ENCODE assay signal across 33 mouse cellular contexts in genomic region chr2:124599014-124599413, GRCm38 (mm10).
DNase-seq lines count a peak whose midpoint lies in the region; ATAC-seq and TF ChIP-seq lines count a peak whose summit lies in the region.
"Had no signal": no experiment of that assay in that cellular context is flagged by ENCODE, and none has a peak within 500 bp of the region (broad histone marks: within the 10 kb centered on the region; RNA-seq: fewer than 3 reads in every experiment).

No protein-coding gene starts in this region.

- H3K4me1 ChIP-seq in stomach, embryonic 15.5 days, result no peaks in the 10 kb centered on the region
- H3K4me1 ChIP-seq in stomach, postnatal 0 days (replicated peaks; ENCODE audit: control insufficient read depth, insufficient read depth), result no peaks in the 10 kb centered on the region
- H3K4me1 ChIP-seq in intestine, embryonic 15.5 days (replicated peaks), result peaks cover 9% of the 10 kb centered on the region; the same call in 1 of the 2 replicates
- H3K4me1 ChIP-seq in small intestine, adult 2 months (ENCODE audit: control insufficient read depth, insufficient read depth, insufficient read length, low read length), result peaks cover 31% of the 10 kb centered on the region
- H3K4me1 ChIP-seq: liver, embryonic 13.5 days had no signal

- peak; percentile 14; the same call in 1 of the 2 replicates for TF ChIP-seq POLR2A in small intestine, adult 2 months (IDR thresholded peaks at IDR 0.05; ENCODE audit: low read depth, low read length)

- H3K4me2 ChIP-seq in stomach, embryonic 15.5 days, result no peak overlapping the region
- H3K4me2 ChIP-seq in stomach, postnatal 0 days (replicated peaks; ENCODE audit: low read depth), result no peak overlapping the region
- no peak overlapping the region for H3K4me2 ChIP-seq in intestine, embryonic 15.5 days (replicated peaks)
- H3K4me2 ChIP-seq: forebrain, embryonic 12.5 days; heart, embryonic 12.5 days; limb, embryonic 15.5 days; liver, embryonic 13.5 days; midbrain, embryonic 11.5 days had no signal

- H3K36me3 ChIP-seq in stomach, embryonic 15.5 days, result no peaks in the 10 kb centered on the region
- no peaks in the 10 kb centered on the region for H3K36me3 ChIP-seq in stomach, postnatal 0 days (ENCODE audit: control insufficient read depth, insufficient read depth, low read length)
- no peaks in the 10 kb centered on the region for H3K36me3 ChIP-seq in intestine, embryonic 15.5 days
- no peaks in the 10 kb centered on the region for H3K36me3 ChIP-seq in small intestine, adult 2 months (ENCODE audit: control insufficient read depth, insufficient read depth, low read length)
- H3K36me3 ChIP-seq: forebrain, embryonic 12.5 days; heart, embryonic 12.5 days; limb, embryonic 10.5 days; limb, embryonic 15.5 days; liver, embryonic 13.5 days had no signal

- WGBS in stomach, embryonic 15.5 days, result 56% methylated on average over 3 of the region's 3 CpGs
- WGBS in stomach, postnatal 0 days, result 52% methylated on average over 3 of the region's 3 CpGs
- WGBS in intestine, embryonic 15.5 days, result 49% methylated on average over 3 of the region's 3 CpGs
- 13% methylated on average over 3 of the region's 3 CpGs for WGBS in small intestine, adult 2 months

- no peak overlapping the region for H3K4me3 ChIP-seq in stomach, embryonic 15.5 days (replicated peaks)
- H3K4me3 ChIP-seq in stomach, postnatal 0 days (ENCODE audit: low read depth, low read length), result no peak overlapping the region
- H3K4me3 ChIP-seq in intestine, embryonic 15.5 days (replicated peaks), result no peak overlapping the region
- no peak overlapping the region for H3K4me3 ChIP-seq in small intestine, adult 2 months (ENCODE audit: low read depth, low read length)
- H3K4me3 ChIP-seq: erythroblast, embryonic 14.5 days; forebrain, embryonic 12.5 days; heart, adult 2 months; heart, embryonic 12.5 days; limb, embryonic 10.5 days; limb, embryonic 15.5 days; liver, embryonic 13.5 days had no signal

- no peaks in the 10 kb centered on the region for H3K9me3 ChIP-seq in stomach, embryonic 15.5 days
- H3K9me3 ChIP-seq in stomach, postnatal 0 days (ENCODE audit: control insufficient read depth, low read length), result no peaks in the 10 kb centered on the region
- H3K9me3 ChIP-seq in intestine, embryonic 15.5 days, result no peaks in the 10 kb centered on the region
- H3K9me3 ChIP-seq: forebrain, embryonic 12.5 days; heart, embryonic 12.5 days; limb, embryonic 10.5 days; limb, embryonic 15.5 days; liver, embryonic 13.5 days had no signal

- no peak for DNase-seq in stomach, postnatal 0 days (ENCODE audit: low spot score)
- DNase-seq in MN1 (ENCODE audit: low spot score), result no peak
- DNase-seq in cerebellum, postnatal 36 days, result no peak
- no peak for DNase-seq in embryo, embryonic 11 days
- DNase-seq: adrenal gland, adult 8-10 months; cerebellum, adult 2 months; forebrain, postnatal 0 days; gastrocnemius, postnatal 25 days; heart, postnatal 10 days; kidney, adult 9 months; kidney, postnatal 10 days; layer of hippocampus, postnatal 36 days; liver, embryonic 13.5 days; lung, adult 18-20 months; lung, postnatal 10 days; right cerebral cortex, adult 18-20 months; right cerebral cortex, postnatal 4 days; thymus, adult 18-20 months; thymus, postnatal 25 days had no signal

- H3K27me3 ChIP-seq in stomach, embryonic 15.5 days (replicated peaks), result no peaks in the 10 kb centered on the region
- no peaks in the 10 kb centered on the region for H3K27me3 ChIP-seq in stomach, postnatal 0 days (ENCODE audit: control insufficient read depth, insufficient read depth, low read length)
- no peaks in the 10 kb centered on the region for H3K27me3 ChIP-seq in intestine, embryonic 15.5 days (replicated peaks)
- H3K27me3 ChIP-seq in small intestine, adult 2 months (ENCODE audit: control insufficient read depth, insufficient read depth, low read length), result no peaks in the 10 kb centered on the region
- H3K27me3 ChIP-seq: forebrain, embryonic 12.5 days; heart, embryonic 12.5 days; liver, embryonic 13.5 days had no signal

- TF ChIP-seq EP300 in stomach, postnatal 0 days (optimal IDR thresholded peaks at IDR 0.05), result no peak

- no peak overlapping the region for H3K9ac ChIP-seq in stomach, embryonic 15.5 days
- no peak overlapping the region for H3K9ac ChIP-seq in stomach, postnatal 0 days (ENCODE audit: low read length)
- H3K9ac ChIP-seq in intestine, embryonic 15.5 days, result no peak overlapping the region
- H3K9ac ChIP-seq: forebrain, embryonic 12.5 days; forebrain, postnatal 0 days; heart, embryonic 12.5 days; limb, embryonic 15.5 days; liver, embryonic 13.5 days had no signal

- no peak overlapping the region for H3K27ac ChIP-seq in stomach, embryonic 15.5 days
- no peak overlapping the region for H3K27ac ChIP-seq in stomach, postnatal 0 days (replicated peaks)
- peak overlapping the region; percentile 62; the same call in 1 of the 2 replicates for H3K27ac ChIP-seq in intestine, embryonic 15.5 days
- H3K27ac ChIP-seq in small intestine, adult 2 months (ENCODE audit: insufficient read depth, low read depth, low read length), result peak overlapping the region; percentile 90
- H3K27ac ChIP-seq: forebrain, embryonic 12.5 days; heart, adult 2 months; limb, embryonic 10.5 days; limb, embryonic 15.5 days; liver, embryonic 13.5 days; macrophage had no signal

- ATAC-seq in stomach, embryonic 15.5 days (ENCODE audit: insufficient read depth, low FRiP score, low read depth), result 0 out of 2 replicates have a peak, but pooled peaks have one; percentile 31
- ATAC-seq in stomach, postnatal 0 days (ENCODE audit: low FRiP score, low TSS enrichment), result no peak
- peak; percentile 68 for ATAC-seq in intestine, embryonic 15.5 days
- ATAC-seq: activated CD4-positive, CD25-positive, alpha-beta regulatory T cell, adult 4 months; forebrain, postnatal 0 days; hindbrain, embryonic 16.5 days; midbrain, embryonic 16.5 days had no signal

- TF ChIP-seq CTCF in stomach, postnatal 0 days (IDR thresholded peaks at IDR 0.05; ENCODE audit: low read depth), result no peak
- TF ChIP-seq CTCF in small intestine, adult 2 months (IDR thresholded peaks at IDR 0.05; ENCODE audit: extremely low read depth, insufficient read length, insufficient replicate concordance, low read depth, low read length), result no peak

Comparison
In these comparisons a context has a peak if more than half of its experiments do, and no peak if none do; other contexts are left out.
1. H3K27ac ChIP-seq: peak in intestine, embryonic 15.5 days (single experiment) and small intestine, adult 2 months (single experiment); none in stomach, embryonic 15.5 days (single experiment) and stomach, postnatal 0 days (single experiment).